Mouse (Mus musculus) thymus, postnatal 36 days (tissue): ENCODE measurements around the gene Sphk1.

Experiments
- DNase-seq, 2 experiments: peaks; one replicate each; pipeline ENCODE4 v3.0.0; 2022; ENCODE audit warnings: mixed read lengths in 2 of 2

Sphk1 gene

DNA sequence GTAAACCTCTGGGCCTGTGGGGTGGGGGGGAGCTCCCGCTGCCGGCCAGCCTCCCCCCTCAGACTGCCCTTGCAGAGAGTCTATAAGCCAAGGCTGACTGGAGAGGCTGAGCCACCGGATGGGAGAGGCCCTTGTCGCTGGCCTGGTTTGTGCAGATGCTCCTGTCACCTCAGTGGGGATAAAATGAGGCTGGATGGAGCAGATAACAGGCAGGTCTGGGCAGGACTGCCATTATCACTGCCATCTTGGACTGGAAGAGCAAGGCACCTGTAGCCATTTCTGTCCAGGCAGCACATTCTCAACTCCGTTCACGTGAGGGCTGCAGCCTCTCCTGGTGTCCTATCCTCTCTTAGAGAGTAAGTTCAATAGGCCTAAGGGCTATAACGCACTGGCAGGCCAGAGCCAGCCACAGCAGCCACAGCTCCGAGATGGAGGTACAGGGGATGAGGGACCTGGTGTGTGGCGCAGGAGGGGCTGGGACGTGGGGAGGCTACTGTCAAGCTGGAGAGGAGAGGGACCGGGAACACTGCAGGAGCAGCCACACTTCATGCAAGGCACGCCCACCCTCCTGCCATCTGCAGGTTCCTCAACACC, 7.5 kb downstream of the Sphk1 start:
- DNase-seq = no peak

DNA sequence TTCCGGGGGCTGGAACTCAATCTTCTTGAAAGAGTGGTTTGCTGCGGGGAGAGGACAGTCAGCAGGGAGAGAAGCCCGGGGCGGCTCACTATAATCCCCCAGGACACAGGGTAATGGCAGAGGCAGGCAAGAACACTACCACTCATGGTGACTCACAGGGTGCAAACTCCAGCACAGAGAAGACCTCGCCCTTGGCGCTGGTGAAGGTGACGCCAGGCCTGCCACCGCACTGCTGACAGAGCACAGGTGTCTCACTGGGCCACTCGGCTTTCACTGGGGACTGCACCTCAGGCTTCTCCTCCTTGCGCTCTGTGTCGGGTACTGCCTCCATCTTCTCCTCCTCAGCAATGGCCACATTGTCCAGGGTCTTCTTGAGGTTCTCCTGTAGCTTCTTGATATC, 10.5 kb downstream of the Sphk1 start:
- no peak for DNase-seq

DNA sequence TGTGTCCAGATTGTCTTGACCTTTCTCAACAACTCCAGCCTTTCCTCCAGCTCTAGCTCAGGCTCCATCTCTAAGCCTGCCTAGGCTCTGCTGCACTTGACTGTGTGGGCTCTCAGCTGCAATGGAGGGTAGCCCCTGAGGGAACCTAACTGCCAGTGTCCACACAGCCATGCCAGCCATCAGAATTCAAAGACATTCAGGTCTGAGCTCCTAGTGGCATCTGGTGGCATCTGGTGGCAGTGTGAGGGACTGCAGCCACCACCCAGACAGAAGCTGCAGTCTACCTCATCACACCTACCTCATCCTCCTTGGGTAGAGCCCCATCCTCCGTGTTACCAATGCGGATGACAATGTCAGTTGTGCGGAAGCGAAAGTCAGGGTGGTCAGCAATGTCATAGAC, 12.4 kb downstream of the Sphk1 start:
- DNase-seq = peak in 1 of 2 experiments; percentile 24

- no peak for DNase-seq
Measured at GRCm38 (mm10) chr11:116547296-116548060, 16.8 kb downstream of the Sphk1 start.

DNA sequence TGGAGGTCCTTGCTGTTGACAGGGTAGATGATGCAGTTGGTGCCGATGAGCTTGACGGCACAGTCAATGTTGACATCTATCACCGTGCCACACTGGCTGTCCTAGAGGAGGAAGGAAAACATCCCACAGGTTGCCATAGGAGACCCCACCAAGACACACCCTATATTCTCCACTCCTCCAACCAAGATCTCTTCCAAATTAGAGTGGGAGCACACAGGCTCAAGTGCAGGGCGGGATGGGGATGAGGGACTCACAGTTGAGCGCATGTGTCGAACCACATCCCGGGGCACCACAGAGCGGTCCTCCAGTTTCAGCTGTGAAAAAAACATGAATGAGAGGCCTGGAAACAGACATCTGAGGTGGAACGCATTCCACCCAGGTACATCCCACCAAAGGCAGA, 18.1 kb downstream of the Sphk1 start:
- no peak for DNase-seq

GRCm38 (mm10) chr11:116549273-116550038, 18.7 kb downstream of the Sphk1 start:
- no peak for DNase-seq

- no peak for DNase-seq
Measured at GRCm38 (mm10) chr11:116550748-116551147, 20.0 kb downstream of the Sphk1 start.

GRCm38 (mm10) chr11:116552194-116552593, 21.5 kb downstream of the Sphk1 start:
- no peak for DNase-seq

DNA sequence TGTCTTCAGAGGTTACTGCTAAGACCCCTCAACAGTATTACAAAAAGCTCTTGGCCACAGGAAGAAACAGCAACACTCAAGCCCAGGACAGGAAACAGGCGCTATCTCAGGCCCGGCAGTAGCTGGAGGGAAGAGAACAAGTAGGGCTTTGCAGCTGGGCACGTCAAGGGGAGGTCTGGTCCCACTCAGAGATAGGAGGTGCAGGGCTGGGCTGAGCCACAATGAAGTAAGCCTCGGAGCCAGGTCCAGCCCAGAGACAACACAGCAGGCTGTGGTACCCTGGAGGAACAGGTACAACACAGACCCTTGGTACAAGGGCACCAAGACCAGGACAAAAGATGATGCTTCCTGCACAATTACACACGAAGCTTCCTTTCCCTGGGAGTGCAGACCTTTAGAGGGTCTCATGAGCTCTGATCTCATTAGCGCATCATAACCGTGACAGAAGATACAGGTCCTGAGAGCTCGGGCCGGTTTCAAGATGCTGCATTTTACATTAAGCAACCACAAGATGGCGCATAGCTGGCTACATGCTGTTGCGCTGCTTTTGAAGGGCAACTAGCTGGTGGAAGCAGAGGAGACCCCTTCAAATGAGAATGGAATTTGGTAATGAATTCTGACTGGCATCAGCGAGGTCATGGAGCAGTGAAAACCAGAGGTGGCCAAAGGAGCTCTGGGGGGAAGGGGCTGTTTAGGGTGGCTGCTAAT, 23.6 kb downstream of the Sphk1 start:
- DNase-seq = peak; percentile 29 to 37

DNA sequence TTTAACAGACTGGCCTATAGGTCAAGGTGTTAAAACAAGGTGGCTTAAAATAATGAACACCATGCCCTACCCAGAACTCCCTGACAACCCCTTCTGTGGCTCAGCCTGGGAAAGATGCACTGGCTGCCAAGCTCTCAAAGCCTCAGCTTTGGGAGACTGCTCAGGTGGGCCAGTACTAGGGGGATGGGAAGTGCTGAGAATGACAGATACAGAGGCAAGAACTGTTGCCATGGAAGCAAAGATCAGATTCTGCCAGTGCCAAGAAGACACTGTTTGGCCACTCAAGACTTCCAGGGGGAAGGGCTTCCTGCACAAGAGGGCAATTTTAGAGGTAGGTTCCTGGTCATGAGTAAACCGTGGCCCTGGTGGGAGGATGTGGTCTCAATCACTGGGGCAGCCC, 24.8 kb downstream of the Sphk1 start:
- DNase-seq = no peak

DNA sequence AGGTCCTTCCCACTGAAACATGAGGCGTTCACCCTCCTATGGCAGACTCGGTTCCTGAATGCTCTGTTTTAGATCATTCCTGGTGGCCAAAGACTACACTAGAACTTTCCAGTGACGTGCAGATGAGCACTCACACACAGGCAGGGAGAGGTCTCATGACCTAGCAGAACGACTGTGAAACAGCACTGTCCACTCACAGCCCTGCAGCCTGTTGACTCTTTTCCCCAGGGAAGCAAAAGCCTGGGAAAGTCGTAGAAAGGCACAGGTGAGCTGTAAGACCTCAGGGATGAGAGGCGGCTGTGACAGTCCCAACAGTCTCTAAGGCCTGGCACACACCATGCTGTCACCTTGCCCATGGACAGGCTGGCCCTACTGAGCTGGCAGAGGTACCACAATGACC, 25.6 kb downstream of the Sphk1 start:
- no peak for DNase-seq

DNA sequence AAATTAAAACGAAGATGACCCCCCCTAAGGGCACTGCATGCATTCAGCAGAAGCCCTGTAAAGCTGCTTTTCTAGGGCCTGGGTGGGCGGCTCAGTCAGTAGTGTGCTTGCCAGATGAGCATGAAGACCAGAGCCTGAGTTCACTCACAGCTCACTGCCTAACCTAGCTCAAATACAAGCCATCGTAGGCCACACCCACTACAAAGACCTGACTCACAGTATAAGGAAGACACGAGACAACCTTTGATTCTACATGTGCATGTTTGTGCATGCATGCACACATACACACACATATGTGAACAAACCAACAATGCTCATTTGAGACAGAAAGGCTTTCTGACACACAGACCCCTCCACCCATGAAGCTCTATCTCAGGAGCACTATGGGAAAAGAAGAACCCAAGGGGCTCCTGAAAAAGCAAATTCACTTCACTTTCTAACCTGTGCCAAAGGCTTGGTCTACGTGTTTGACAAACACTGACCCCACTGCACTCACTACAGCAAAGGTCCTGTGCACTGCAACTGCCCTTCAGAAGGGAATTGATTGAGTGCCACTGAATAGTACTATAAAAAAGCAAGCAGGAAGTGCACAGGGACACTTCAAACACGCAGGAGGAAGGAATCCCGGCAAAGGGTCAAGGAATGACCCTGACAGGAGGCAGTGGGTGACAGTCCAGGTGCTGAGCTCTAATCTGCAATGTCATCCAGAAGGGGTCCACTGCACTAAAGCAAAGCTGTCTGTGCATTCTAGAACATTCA, 34.7 kb downstream of the Sphk1 start:
- no peak for DNase-seq

GRCm38 (mm10) chr11:116567531-116567930, 36.8 kb downstream of the Sphk1 start:
- DNase-seq = no peak

DNA sequence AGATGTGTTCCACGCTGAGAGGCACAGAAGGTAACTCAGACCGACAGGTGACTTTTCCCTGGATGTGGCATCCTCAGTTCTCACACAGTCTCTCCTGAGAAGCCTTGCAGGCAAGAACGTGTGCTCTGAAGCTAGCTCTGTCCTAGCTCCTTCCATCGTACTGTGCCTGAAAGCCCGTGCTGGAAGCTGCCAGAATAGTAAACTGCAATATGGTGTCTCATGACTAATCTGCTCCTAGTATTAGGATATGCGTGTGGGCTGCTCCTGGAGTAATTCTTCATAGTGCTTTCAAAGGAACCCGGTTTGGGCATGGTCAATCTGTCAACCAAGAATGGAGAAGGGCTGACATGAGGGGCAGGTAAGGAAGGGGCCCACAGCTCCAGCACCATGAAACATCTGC, 40.1 kb downstream of the Sphk1 start:
- DNase-seq = no peak

DNA sequence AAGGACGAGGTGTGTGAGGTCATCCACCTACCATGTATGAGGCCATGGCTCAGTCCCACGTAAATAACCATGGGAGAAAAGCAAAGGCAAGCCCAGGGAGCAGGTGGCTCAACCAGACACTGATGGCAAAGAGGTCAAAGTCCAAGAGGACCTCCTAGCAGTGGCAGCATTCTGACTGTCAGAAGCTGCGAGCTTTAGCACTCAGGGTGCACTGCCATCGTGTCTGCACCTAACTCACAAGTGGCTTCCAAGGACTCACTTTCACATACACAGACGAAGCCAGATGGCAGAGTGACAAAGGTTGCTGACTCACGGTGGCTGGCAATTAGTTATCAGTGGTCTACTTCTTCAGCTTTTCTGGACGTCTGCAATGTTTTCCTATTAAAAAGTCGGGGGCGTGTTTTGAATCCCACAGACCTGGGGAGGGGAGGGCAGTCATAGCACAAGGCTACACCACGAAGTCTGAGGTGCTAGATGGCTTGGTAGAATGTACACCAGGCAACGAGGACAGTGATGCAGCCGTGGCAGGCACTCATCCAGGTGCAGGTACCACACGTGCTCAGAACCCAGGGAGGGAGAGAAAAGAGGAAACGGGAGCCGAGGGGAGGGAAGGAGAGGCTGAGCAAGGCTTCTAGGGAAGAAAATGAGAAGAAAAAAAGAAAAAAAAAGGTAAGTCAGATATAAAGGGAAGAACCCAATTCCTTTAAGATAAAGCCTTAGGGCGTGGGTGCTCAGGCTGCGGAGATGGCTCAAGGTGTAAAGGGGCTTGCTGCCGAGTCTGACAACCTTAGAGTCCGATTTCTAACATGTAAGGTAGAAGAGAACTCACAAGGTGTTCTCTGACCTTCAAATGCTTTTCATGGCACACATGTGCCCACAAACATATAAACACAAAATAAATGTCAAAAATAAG, 41.3 kb downstream of the Sphk1 start:
- DNase-seq = no peak

GRCm38 (mm10) chr11:116572756-116573543, 42.2 kb downstream of the Sphk1 start:
- DNase-seq = no peak

GRCm38 (mm10) chr11:116574486-116574885, 43.8 kb downstream of the Sphk1 start:
- DNase-seq = no peak

GRCm38 (mm10) chr11:116574982-116575381, 44.3 kb downstream of the Sphk1 start:
- DNase-seq = no peak

GRCm38 (mm10) chr11:116575396-116575795, 44.7 kb downstream of the Sphk1 start:
- DNase-seq = no peak

- DNase-seq = no peak
Measured at GRCm38 (mm10) chr11:116579280-116579679, 48.6 kb downstream of the Sphk1 start.
